Mouse (Mus musculus): ENCODE measurements around the gene Zfp108. TPM values are rescaled to one million over a fixed set of nuclear protein-coding genes. Genes with fewer than 3 reads are reported as not detected.
"Not testable (repeated sequence)": the region's sequence is repeated elsewhere in the genome, so short reads cannot be mapped to it uniquely, and the experiment has no call there.

Zfp108 gene
- polyA plus RNA-seq, 1 experiment from 2014 or later: 2.5 TPM

DNA sequence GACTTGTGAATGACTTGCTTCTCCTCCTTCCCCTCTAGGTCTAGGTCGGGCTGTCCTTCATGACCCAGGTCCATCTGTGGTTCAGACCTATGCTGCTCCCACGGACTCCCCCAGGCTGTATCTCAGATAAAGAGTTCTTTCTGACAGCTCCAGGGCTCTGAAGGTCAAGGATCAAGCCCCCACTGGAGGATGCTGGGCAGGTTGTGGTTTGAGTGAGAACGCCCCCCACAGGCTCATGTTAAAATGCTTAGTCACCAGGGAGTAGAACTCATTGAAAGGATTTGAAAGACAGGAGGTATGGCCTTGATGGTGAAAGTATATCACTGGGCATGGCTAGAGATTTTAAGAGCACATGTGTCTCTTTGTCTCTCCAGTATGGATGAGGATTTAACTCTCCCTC is 14.7 kb downstream of the Zfp108 start:
- Histone ChIP-seq H3K4me3 (no peak overlapping the region), H3K9me3 (no peaks in the 10 kb centered on the region), H3K4me1 (0 out of 2 replicates have a peak, but pooled peaks cover 3% of the 10 kb centered on the region), H3K27me3 (ENCODE audit: insufficient read depth, poor library complexity, severe bottlenecking) (no peaks in the 10 kb centered on the region), H3K36me3 (peaks cover 9% of the 10 kb centered on the region), H3K27ac (no peak overlapping the region; the same call in 1 of the 2 replicates)
- no peak for DNase-seq (ENCODE audit: low spot score)
- WGBS: 65% methylated on average over 3 of the region's 3 CpGs

- WGBS: 31% methylated on average over 7 of the region's 7 CpGs
- Histone ChIP-seq H3K9me3 (no peaks in the 10 kb centered on the region), H3K4me3 (peak overlapping the region; percentile 74), H3K4me1 (0 out of 2 replicates have a peak, but pooled peaks cover 3% of the 10 kb centered on the region), H3K27me3 (ENCODE audit: insufficient read depth, poor library complexity, severe bottlenecking) (no peaks in the 10 kb centered on the region), H3K27ac (peak overlapping the region; percentile 89; the same call in 1 of the 2 replicates), H3K36me3 (peaks cover 15% of the 10 kb centered on the region)
- no peak for DNase-seq (ENCODE audit: low spot score)
Observed at GRCm38 (mm10) chr7:24269667-24270287, 15.2 kb downstream of the Zfp108 start.

GRCm38 (mm10) chr7:24270288-24270672 is 15.7 kb downstream of the Zfp108 start, which contains the start of gene Zfp93:
Gene Zfp93 (plus strand): TSS chr7:24270420.
- no peaks in the 10 kb centered on the region for H3K27me3 ChIP-seq (ENCODE audit: insufficient read depth, poor library complexity, severe bottlenecking)
- WGBS: 0% methylated on average over 12 of the region's 12 CpGs
- DNase-seq (ENCODE audit: low spot score): peak; percentile 94
- H3K4me3 ChIP-seq: peak within 1 kb of the TSS; percentile 74
- 0 out of 2 replicates have a peak, but pooled peaks cover 3% of the 10 kb centered on the region for H3K4me1 ChIP-seq
- no peaks in the 10 kb centered on the region for H3K9me3 ChIP-seq
- peaks cover 20% of the 10 kb centered on the region for H3K36me3 ChIP-seq
- peak within 1 kb of the TSS; percentile 89 for H3K27ac ChIP-seq

DNA sequence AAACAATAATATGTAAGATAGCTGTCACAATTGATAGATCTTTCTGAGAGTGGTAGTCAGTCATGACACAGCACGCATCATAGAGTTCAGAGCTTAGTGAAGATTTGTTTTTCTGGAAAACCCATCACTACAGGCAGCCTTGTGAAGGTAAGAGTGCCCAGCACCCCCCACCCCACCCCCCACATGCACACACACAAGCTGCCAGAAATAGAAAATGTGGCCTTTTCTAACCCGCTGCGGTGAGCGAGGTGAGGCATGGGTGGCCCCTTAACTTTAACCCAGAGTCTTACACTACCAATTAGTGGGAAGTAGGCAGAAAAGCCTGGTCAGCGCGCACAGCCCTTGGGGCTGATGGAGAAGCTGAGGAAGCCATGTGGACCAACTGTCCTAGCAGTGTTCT is 16.6 kb downstream of the Zfp108 start:
- H3K9me3 ChIP-seq: no peaks in the 10 kb centered on the region
- no peaks in the 10 kb centered on the region for H3K27me3 ChIP-seq (ENCODE audit: insufficient read depth, poor library complexity, severe bottlenecking)

DNA sequence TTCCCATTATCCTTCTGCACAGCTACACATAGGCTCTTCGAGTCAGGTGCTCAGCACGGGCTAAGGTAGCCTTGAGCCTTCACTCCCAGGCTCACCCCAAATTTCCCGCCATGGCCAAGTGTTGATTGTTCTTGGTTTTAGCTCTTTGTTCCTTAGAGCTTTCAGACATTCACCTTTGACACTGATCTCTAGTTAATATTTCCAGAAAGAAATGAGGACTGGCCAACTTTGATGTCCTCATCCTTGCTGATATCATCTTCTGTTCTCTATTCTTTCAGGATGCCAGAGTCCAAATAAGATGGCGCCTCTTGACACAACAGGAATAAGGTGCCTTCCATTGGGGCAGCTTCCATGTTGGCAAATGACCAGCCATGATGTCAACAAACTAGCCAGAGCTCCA is 19.9 kb downstream of the Zfp108 start:
- DNase-seq (ENCODE audit: low spot score): peak; percentile 52
- Histone ChIP-seq H3K36me3 (peaks cover 36% of the 10 kb centered on the region), H3K27ac (no peak overlapping the region), H3K27me3 (ENCODE audit: insufficient read depth, poor library complexity, severe bottlenecking) (no peaks in the 10 kb centered on the region), H3K4me3 (no peak overlapping the region), H3K9me3 (0 out of 2 replicates have a peak, but pooled peaks cover 5% of the 10 kb centered on the region), H3K4me1 (0 out of 2 replicates have a peak, but pooled peaks cover 3% of the 10 kb centered on the region)
- 86% methylated on average over 4 of the region's 4 CpGs for WGBS

More for the DNA sequence above, 16.6 kb downstream of the Zfp108 start:
- Histone ChIP-seq H3K36me3 (peaks cover 29% of the 10 kb centered on the region), H3K4me3 (no peak overlapping the region), H3K4me1 (0 out of 2 replicates have a peak, but pooled peaks cover 3% of the 10 kb centered on the region), H3K27ac (no peak overlapping the region)
- DNase-seq (ENCODE audit: low spot score): peak; percentile 38
- WGBS: 94% methylated on average over 6 of the region's 6 CpGs

- H3K9me3 ChIP-seq; H3K4me3 ChIP-seq; H3K27me3 ChIP-seq (ENCODE audit: insufficient read depth, poor library complexity, severe bottlenecking); H3K4me1 ChIP-seq; DNase-seq (ENCODE audit: low spot score); H3K27ac ChIP-seq: not testable (repeated sequence)
- H3K36me3 ChIP-seq: peaks cover 31% of the 10 kb centered on the region
- WGBS: 77% methylated on average over 3 of the region's 3 CpGs
Observed at GRCm38 (mm10) chr7:24278771-24279170, 24.2 kb downstream of the Zfp108 start.

- H3K27ac ChIP-seq: no peak overlapping the region
- H3K4me3 ChIP-seq: no peak overlapping the region
- H3K36me3 ChIP-seq: peaks cover 16% of the 10 kb centered on the region
- H3K27me3 ChIP-seq (ENCODE audit: insufficient read depth, poor library complexity, severe bottlenecking): no peaks in the 10 kb centered on the region
- peak; percentile 59 for DNase-seq (ENCODE audit: low spot score)
- 0 out of 2 replicates have a peak, but pooled peaks cover 5% of the 10 kb centered on the region for H3K9me3 ChIP-seq
- 48% methylated on average over 10 of the region's 10 CpGs for WGBS
- no peaks in the 10 kb centered on the region for H3K4me1 ChIP-seq
Observed at GRCm38 (mm10) chr7:24280031-24280857, 25.6 kb downstream of the Zfp108 start.

- Histone ChIP-seq H3K4me1 (no peaks in the 10 kb centered on the region), H3K36me3 (peaks cover 11% of the 10 kb centered on the region), H3K27me3 (ENCODE audit: insufficient read depth, poor library complexity, severe bottlenecking) (no peaks in the 10 kb centered on the region), H3K27ac (no peak overlapping the region), H3K9me3 (0 out of 2 replicates have a peak, but pooled peaks cover 5% of the 10 kb centered on the region), H3K4me3 (no peak overlapping the region)
- WGBS: 52% methylated on average over 4 of the region's 4 CpGs
- peak; percentile 69 for DNase-seq (ENCODE audit: low spot score)
Observed at GRCm38 (mm10) chr7:24280858-24281145, 26.2 kb downstream of the Zfp108 start.

- 46% methylated on average over 4 of the region's 4 CpGs for WGBS
- H3K9me3 ChIP-seq: no peaks in the 10 kb centered on the region
- DNase-seq (ENCODE audit: low spot score): peak; percentile 62
- no peak overlapping the region for H3K4me3 ChIP-seq
- H3K4me1 ChIP-seq: no peaks in the 10 kb centered on the region
- H3K27ac ChIP-seq: no peak overlapping the region
- H3K27me3 ChIP-seq (ENCODE audit: insufficient read depth, poor library complexity, severe bottlenecking): no peaks in the 10 kb centered on the region
- peaks cover 32% of the 10 kb centered on the region for H3K36me3 ChIP-seq
Observed at GRCm38 (mm10) chr7:24286090-24286489, 31.5 kb downstream of the Zfp108 start.

DNA sequence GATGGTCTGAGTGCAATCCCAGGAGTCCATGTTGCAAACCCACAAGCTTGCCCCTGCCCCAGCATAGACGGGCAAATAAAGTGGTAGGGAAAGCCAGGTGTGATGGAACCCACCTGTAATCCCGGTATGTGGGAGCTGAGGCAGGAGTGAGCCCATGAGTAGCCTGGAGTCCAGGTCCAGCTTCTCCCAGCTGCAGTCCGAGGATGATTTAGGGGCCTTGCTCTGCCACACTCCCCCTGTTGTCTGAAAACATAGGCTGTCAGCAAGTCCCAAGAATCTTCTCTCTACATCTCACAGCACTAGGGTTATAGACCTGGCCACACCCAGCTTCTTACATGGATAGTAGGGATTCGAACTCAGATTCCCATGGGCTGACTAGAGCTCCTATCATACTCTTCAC is 32.3 kb downstream of the Zfp108 start:
- Histone ChIP-seq H3K36me3 (peaks cover 40% of the 10 kb centered on the region), H3K27me3 (ENCODE audit: insufficient read depth, poor library complexity, severe bottlenecking) (no peaks in the 10 kb centered on the region), H3K4me3 (no peak overlapping the region), H3K4me1 (no peaks in the 10 kb centered on the region), H3K9me3 (no peaks in the 10 kb centered on the region), H3K27ac (no peak overlapping the region)
- DNase-seq (ENCODE audit: low spot score): peak; percentile 70
- WGBS: 73% methylated on average over 4 of the region's 4 CpGs

- DNase-seq (ENCODE audit: low spot score): no peak
- Histone ChIP-seq H3K27ac (no peak overlapping the region), H3K9me3 (no peaks in the 10 kb centered on the region), H3K4me3 (no peak overlapping the region), H3K27me3 (ENCODE audit: insufficient read depth, poor library complexity, severe bottlenecking) (no peaks in the 10 kb centered on the region), H3K4me1 (no peaks in the 10 kb centered on the region), H3K36me3 (peaks cover 48% of the 10 kb centered on the region)
- WGBS: 78% methylated on average over 5 of the region's 5 CpGs
Observed at GRCm38 (mm10) chr7:24287670-24288069, 33.1 kb downstream of the Zfp108 start.

GRCm38 (mm10) chr7:24288512-24288911 is 33.9 kb downstream of the Zfp108 start:
- DNase-seq (ENCODE audit: low spot score): peak; percentile 38
- no peaks in the 10 kb centered on the region for H3K27me3 ChIP-seq (ENCODE audit: insufficient read depth, poor library complexity, severe bottlenecking)
- no peaks in the 10 kb centered on the region for H3K4me1 ChIP-seq
- H3K36me3 ChIP-seq: peaks cover 55% of the 10 kb centered on the region
- H3K27ac ChIP-seq: no peak overlapping the region
- WGBS: 92% methylated on average over 6 of the region's 6 CpGs
- H3K9me3 ChIP-seq: no peaks in the 10 kb centered on the region
- H3K4me3 ChIP-seq: no peak overlapping the region

- H3K27me3 ChIP-seq (ENCODE audit: insufficient read depth, poor library complexity, severe bottlenecking): no peaks in the 10 kb centered on the region
- peaks cover 72% of the 10 kb centered on the region for H3K36me3 ChIP-seq
- no peaks in the 10 kb centered on the region for H3K9me3 ChIP-seq
- DNase-seq (ENCODE audit: low spot score): peak; percentile 50
- no peak overlapping the region for H3K4me3 ChIP-seq
- H3K4me1 ChIP-seq: no peaks in the 10 kb centered on the region
- WGBS: 93% methylated on average over 4 of the region's 4 CpGs
- no peak overlapping the region for H3K27ac ChIP-seq
Observed at GRCm38 (mm10) chr7:24290106-24290693, 35.6 kb downstream of the Zfp108 start.

Measured in heart, embryonic 10.5 days (tissue).